Mouse (Mus musculus): ENCODE measurements around the gene Vps29. TPM values are rescaled to one million over a fixed set of nuclear protein-coding genes. Genes with fewer than 3 reads are reported as not detected.

Vps29 gene
- polyA plus RNA-seq, 1 experiment: 9.2 TPM

GRCm38 (mm10) chr5:122324608-122325431 is 29.3 kb upstream of the Vps29 start:
- no peak for TF ChIP-seq GATA1 (IDR thresholded peaks at IDR 0.05; ENCODE audit: low read length)

DNA sequence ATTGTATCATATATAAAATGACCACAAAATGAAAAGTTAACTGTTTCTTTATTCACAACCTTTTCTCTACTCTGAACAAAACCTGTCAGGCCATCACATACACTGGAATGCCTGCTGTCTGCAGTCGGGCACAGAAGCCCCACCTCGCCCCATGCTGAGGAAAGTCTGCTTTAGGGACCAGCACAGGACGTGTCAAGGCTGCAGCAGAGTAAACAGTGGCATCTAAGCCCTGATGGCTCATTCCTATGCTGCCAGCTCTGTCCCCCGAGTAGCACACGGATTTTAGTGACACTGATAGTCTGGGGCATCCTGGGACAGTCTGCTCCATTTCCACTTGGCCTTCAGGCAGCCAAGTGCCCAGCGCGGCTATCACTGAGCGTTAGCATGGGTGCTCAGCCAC is 28.7 kb upstream of the Vps29 start:
- TF ChIP-seq GATA1 (IDR thresholded peaks at IDR 0.05; ENCODE audit: low read length): no peak

GRCm38 (mm10) chr5:122327283-122327682 is 26.9 kb upstream of the Vps29 start:
- TF ChIP-seq GATA1 (IDR thresholded peaks at IDR 0.05; ENCODE audit: low read length): no peak

- no peak for TF ChIP-seq GATA1 (IDR thresholded peaks at IDR 0.05; ENCODE audit: low read length)
Measured at GRCm38 (mm10) chr5:122330269-122330668, 23.9 kb upstream of the Vps29 start.

DNA sequence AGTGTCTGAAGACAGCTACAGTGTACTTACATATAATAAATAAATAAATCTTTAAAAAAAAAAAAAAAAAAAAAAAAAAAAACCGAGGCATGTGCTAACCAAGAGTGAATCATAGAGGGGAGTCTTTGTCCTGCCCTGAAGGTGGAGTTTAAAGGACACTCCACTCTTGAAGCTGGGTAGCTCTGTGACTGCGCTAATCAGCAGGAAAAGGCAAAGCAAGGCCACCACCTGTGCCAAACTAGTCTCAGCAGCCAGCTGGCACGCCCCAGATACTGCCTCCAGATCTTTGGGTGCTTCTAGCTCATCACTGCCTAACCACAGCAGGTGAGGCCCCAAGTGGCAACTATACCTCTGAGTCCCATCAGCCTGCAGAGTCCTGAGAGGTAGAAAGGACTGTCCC is 19.5 kb upstream of the Vps29 start:
- no peak for TF ChIP-seq GATA1 (IDR thresholded peaks at IDR 0.05; ENCODE audit: low read length)

- no peak for TF ChIP-seq GATA1 (IDR thresholded peaks at IDR 0.05; ENCODE audit: low read length)
Measured at GRCm38 (mm10) chr5:122336554-122337294, 17.4 kb upstream of the Vps29 start.

DNA sequence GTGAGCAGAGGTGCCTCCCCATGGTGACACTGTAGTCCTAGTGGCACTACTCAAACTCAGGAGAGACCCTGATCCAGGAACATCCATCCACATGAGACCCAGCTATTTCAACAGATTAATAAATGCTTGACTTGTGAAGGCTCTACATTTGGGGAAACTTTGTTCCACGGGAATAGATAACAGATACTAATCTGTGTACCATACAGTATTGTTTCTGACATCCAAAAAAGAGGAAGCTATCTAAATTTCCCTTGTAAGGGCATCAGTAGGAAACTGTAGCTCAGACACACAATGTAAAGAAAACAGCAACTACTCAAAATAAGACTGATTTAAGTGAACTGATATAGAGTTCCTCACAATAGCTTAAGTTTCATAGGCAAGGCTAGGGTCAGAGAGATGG is 11.3 kb upstream of the Vps29 start:
- TF ChIP-seq GATA1 (IDR thresholded peaks at IDR 0.05; ENCODE audit: low read length): no peak

DNA sequence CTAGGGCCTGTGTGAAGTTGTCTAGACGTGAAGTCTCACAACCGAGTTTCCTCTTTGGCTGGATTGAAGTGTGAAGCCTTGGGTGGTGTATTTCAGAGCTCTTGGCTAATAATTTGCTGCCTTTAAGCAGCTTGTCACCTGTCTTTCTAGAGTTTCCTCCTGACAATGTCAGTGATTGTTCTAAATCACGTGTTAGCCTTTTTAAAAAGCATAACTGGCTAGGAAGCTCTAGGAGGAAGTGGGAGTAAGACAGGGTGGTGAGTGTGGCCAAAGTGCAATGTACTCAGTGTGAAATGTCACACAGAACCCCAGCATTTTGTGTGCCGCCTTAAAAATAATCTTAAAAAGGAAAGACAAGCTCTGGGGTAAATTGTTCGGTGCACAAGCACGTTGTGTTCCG is 10.4 kb upstream of the Vps29 start:
- TF ChIP-seq GATA1 (IDR thresholded peaks at IDR 0.05; ENCODE audit: low read length): no peak

DNA sequence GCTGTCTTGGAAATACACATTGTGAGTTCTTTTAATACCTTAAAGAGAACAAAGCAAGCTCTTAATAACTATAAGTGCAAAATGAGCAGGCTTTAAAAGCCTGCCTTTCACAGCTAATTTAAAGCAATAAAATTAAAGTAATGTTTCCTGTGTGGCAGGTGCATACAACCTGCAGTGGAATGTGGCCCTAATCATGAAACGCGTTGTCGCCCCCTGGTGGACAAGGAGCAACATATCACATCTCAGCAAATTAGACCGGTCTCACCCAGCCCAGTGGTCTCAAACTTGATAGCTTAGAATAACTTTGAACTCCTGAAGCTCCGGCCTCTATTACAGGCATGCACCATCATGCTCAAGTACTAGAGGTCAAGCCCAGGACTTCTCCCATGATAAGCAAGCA is 9.9 kb upstream of the Vps29 start:
- TF ChIP-seq GATA1 (IDR thresholded peaks at IDR 0.05; ENCODE audit: low read length): no peak

DNA sequence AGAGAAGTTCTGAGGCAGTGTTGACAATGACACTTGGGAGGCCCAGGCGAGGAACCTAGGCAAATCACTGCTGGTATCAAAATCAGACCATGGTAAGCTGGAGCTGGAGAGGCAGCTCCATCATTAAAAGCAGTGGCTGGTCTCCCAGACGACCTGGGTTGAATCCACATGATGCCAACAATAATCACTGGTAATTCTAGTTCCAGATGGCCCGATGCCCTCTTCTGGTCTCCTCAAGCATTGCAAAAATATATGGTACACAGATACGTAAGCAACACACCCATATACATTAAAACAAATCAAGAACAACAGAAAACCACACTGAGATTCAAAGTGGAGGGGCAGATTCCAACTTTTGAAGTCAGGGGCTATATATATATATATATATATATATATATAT is 8.4 kb upstream of the Vps29 start:
- no peak for TF ChIP-seq GATA1 (IDR thresholded peaks at IDR 0.05; ENCODE audit: low read length)

DNA sequence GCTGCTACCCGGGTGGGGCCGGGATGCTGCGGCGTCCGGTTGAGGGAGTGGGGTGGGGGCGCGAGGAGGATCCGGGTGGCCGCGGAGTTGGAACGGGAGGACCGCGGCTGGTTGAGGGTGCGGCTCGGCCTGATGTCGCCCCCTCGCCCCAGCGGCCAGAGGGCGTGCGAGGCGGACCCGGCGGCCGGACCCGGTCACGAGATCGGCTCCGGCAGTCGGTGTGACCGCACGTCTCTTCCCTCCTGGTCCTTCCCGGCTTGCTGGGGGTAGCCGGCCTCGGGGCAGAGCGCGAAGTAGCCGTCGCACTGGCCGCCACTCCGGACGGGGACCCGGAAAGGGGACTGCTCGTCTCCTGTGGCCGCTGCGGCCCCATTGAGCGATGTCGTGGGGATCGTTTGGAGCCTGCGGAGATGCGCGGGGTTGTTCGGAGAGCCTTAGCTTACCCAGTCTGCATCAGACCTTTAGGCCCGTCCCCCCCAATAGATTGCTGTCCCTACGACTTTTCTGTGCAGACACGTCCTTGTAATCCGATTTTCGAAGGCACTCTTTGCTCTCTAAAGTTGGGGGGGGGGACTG is 411 bp downstream of the Vps29 start:
- no peak for TF ChIP-seq GATA1 (IDR thresholded peaks at IDR 0.05; ENCODE audit: low read length)

DNA sequence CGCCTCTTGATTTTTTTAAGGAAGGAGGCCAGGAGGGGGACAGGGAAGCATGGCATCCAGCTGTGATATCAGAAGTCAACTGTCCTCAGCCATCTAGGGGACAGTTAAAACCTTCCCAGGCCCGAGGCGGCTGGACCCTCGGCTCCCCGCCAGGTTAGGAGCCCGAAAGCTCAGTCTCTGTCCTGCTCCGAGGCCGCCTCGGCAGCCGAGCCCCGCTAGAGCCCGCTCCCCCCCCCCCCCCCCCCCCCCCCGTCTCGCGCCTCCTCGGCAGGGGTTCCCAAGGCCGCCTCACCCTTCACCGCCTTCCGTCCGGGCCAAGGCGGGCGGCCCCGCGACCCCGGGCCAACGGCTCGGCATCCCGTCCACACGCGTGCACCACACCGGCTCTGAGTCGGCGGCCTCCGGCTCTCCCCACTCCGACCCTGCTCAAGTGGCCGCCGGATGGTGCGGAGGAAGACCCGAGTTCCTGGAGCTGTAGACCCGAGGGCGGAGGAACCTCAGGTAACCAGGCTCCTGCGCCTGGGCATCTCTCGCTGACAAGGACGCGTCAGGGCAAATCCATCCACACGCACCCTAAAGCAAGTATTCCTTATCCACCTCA is 17.5 kb downstream of the Vps29 start, which contains the start of gene Gpn3:
Gpn3 (plus strand) TSS at position 286 of the 601 bp plus-strand sequence.
- no peak for TF ChIP-seq GATA1 (IDR thresholded peaks at IDR 0.05; ENCODE audit: low read length)

GRCm38 (mm10) chr5:122372192-122372769 is 18.1 kb downstream of the Vps29 start, which contains the start of gene Fam216a:
TSS of gene Fam216a (minus strand) at chr5:122372364.
- TF ChIP-seq GATA1 (IDR thresholded peaks at IDR 0.05; ENCODE audit: low read length): no peak

- no peak for TF ChIP-seq GATA1 (IDR thresholded peaks at IDR 0.05; ENCODE audit: low read length)
Measured at GRCm38 (mm10) chr5:122372878-122373277, 18.7 kb downstream of the Vps29 start.

DNA sequence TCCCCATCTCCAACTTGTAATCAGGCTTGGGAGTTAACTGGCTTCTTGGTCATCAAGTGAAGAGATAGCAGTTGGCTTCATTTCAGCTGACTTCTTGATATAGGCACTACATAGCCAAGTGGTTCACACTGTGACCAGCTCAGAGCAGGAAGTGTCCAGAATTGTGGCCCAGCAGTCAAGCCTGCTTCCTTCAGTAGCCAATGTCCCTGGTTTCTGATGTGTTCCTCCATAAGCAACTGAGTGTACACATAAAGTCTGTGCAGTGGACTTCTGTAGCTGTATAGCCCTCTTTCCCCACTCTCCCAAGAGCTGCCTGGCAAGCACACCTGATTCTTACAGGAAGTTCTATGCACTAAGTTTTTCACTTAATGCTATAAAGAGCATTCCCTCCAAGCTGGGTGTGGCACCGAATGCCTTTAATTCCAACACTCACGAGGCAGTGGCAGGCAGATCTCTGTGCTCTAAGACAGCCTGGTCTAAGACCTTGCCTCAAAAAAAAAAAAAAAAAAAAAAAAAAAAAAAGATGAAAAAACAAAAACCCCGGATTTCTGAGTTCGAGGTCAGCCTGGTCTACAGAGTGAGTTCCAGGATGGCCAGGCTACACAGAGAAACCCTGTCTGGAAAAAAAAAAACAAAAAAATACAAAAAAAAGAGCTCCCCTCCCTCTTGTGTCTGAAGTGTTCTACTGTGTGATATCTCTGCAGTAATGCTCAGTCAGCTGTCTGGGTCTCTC is 23.1 kb downstream of the Vps29 start:
- TF ChIP-seq GATA1 (IDR thresholded peaks at IDR 0.05; ENCODE audit: low read length): no peak

Data from G1E-ER4 (cell line).